ENCODE assay signal across 14 mouse cellular contexts in the genomic region with DNA sequence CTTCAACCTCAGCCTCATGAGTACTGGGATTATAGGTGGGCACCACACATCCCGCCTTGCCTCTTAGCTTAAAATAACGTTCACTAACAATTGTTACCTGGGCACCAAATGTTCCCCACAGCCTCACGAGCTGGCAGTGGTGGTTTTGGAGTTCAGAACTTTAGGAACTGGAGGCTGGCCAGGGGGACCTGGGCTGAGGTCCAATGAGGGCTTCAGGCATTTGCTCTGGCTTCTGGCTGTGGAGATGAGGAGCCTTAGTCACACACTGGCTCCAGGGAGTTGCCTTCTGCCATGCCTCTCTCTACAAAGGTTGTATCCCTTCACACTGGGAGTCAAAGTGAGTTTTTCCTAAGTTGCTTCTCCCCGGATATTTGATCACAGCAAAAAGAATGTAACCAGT. TPM values are rescaled to one million over a fixed set of nuclear protein-coding genes. Genes with fewer than 3 reads are reported as not detected.
DNase-seq lines count a peak whose midpoint lies in the region; ATAC-seq and TF ChIP-seq lines count a peak whose summit lies in the region.
"Had no signal": no experiment of that assay in that cellular context is flagged by ENCODE, and none has a peak within 500 bp of the region (broad histone marks: within the 10 kb centered on the region; RNA-seq: fewer than 3 reads in every experiment).

No protein-coding gene starts in this region.

- H3K9ac ChIP-seq in heart, embryonic 11.5 days (ENCODE audit: low read depth, low read length): no peak overlapping the region
- H3K9ac ChIP-seq in stomach, postnatal 0 days (ENCODE audit: low read length): 0 out of 2 replicates have a peak overlapping the region, but pooled peaks have one; percentile 13
- H3K9ac ChIP-seq: hindbrain, embryonic 15.5 days had no signal

- DNase-seq in heart, adult 11 months: peak; percentile 88
- DNase-seq in ovary, postnatal 36 days (ENCODE audit: low spot score): peak; percentile 20
- DNase-seq in ovary, adult 18-20 months (ENCODE audit: low spot score): no peak
- peak; percentile 49 to 52 for DNase-seq in heart, postnatal 36 days
- DNase-seq in stomach, postnatal 0 days (ENCODE audit: low spot score): no peak
- DNase-seq in kidney, postnatal 36 days: no peak
- DNase-seq: cerebellum, adult 11-12 months had no signal

- no peaks in the 10 kb centered on the region for H3K9me3 ChIP-seq in heart, embryonic 11.5 days (replicated peaks; ENCODE audit: control insufficient read depth, low read length)
- H3K9me3 ChIP-seq in stomach, postnatal 0 days (ENCODE audit: control insufficient read depth, low read length): no peaks in the 10 kb centered on the region
- H3K9me3 ChIP-seq: hindbrain, embryonic 15.5 days had no signal

- H3K36me3 ChIP-seq in heart, embryonic 11.5 days (ENCODE audit: control insufficient read depth, insufficient read depth, low read length): peaks cover 7% of the 10 kb centered on the region; the same call in 1 of the 2 replicates
- peaks cover 10% of the 10 kb centered on the region; the same call in 1 of the 2 replicates for H3K36me3 ChIP-seq in stomach, postnatal 0 days (ENCODE audit: control insufficient read depth, insufficient read depth, low read length)

- H3K27ac ChIP-seq in heart, embryonic 11.5 days (ENCODE audit: low read depth, low read length): no peak overlapping the region
- H3K27ac ChIP-seq in stomach, postnatal 0 days (replicated peaks): peak overlapping the region; percentile 63
- H3K27ac ChIP-seq: hindbrain, embryonic 15.5 days had no signal

- intact Hi-C loops in heart, postnatal 36 days (cut with DNase I): no loop called here

- H3K4me2 ChIP-seq in heart, embryonic 11.5 days: no peak overlapping the region
- no peak overlapping the region for H3K4me2 ChIP-seq in stomach, postnatal 0 days (replicated peaks; ENCODE audit: low read depth)
- H3K4me2 ChIP-seq: hindbrain, embryonic 15.5 days; midbrain, embryonic 11.5 days had no signal

- TF ChIP-seq CTCF in stomach, postnatal 0 days (IDR thresholded peaks at IDR 0.05; ENCODE audit: low read depth): no peak

- peaks cover 4% of the 10 kb centered on the region; the same call in 1 of the 2 replicates for H3K4me1 ChIP-seq in heart, embryonic 11.5 days (ENCODE audit: control insufficient read depth, insufficient read depth, low read length)
- no peaks in the 10 kb centered on the region for H3K4me1 ChIP-seq in stomach, postnatal 0 days (replicated peaks; ENCODE audit: control insufficient read depth, insufficient read depth)

- no peaks in the 10 kb centered on the region for H3K27me3 ChIP-seq in heart, embryonic 11.5 days (ENCODE audit: control insufficient read depth, insufficient read depth, low read length)
- H3K27me3 ChIP-seq in stomach, postnatal 0 days (ENCODE audit: control insufficient read depth, insufficient read depth, low read length): no peaks in the 10 kb centered on the region
- H3K27me3 ChIP-seq: hindbrain, embryonic 15.5 days had no signal

- TF ChIP-seq EP300 in stomach, postnatal 0 days (optimal IDR thresholded peaks at IDR 0.05): no peak

- WGBS in heart, embryonic 11.5 days (ENCODE audit: insufficient replicate concordance): 81% methylated on average over 4 of the region's 4 CpGs
- 54% methylated on average over 4 of the region's 4 CpGs for WGBS in stomach, postnatal 0 days

- H3K4me3 ChIP-seq in heart, embryonic 11.5 days (ENCODE audit: low read depth, low read length): no peak overlapping the region
- no peak overlapping the region for H3K4me3 ChIP-seq in stomach, postnatal 0 days (ENCODE audit: low read depth, low read length)
- H3K4me3 ChIP-seq: hindbrain, embryonic 15.5 days had no signal

- no peak for ATAC-seq in heart, embryonic 11.5 days (replicated peaks; ENCODE audit: insufficient number of reproducible peaks, low FRiP score, low TSS enrichment)
- ATAC-seq in stomach, postnatal 0 days (ENCODE audit: low FRiP score, low TSS enrichment): no peak
- no peak for ATAC-seq in activated CD4-positive, CD25-positive, alpha-beta regulatory T cell, adult 4 months

RNA-seq across cellular contexts. Expression of gene Naaa, which starts 4.6 kb away (rescaled TPM):
- polyA plus RNA-seq in heart, embryonic 11.5 days (2014; fragmentation: Nextera tagmentation; extraction: Ambion mirVana): 6.9 and 8.4 TPM in 2 replicates
- total RNA-seq in heart, postnatal 36 days (2021): 10 to 100 TPM; 12.2 to 13.3 TPM
- 16.4 and 17.0 TPM in 2 replicates for polyA plus RNA-seq in stomach, postnatal 0 days (2015; fragmentation: Nextera tagmentation; extraction: Ambion mirVana)
- 10 to 100 TPM in 1 of 2 experiments, 1 to 10 TPM in 1; 9.2 to 11.5 TPM for polyA plus RNA-seq in activated CD4-positive, CD25-positive, alpha-beta regulatory T cell, adult 4 months (2017; shearing (Covaris generic))

RNA-seq across cellular contexts. Expression of gene Ppef2, which starts 26.5 kb away (rescaled TPM):
- 0.26 TPM in 1 of 2 replicates, not detected in the other for polyA plus RNA-seq in heart, embryonic 11.5 days (2014; fragmentation: Nextera tagmentation; extraction: Ambion mirVana)
- not detected for total RNA-seq in heart, postnatal 36 days (2021)
- polyA plus RNA-seq in stomach, postnatal 0 days (2015; fragmentation: Nextera tagmentation; extraction: Ambion mirVana): 0.12 and 0.30 TPM in 2 replicates
- polyA plus RNA-seq in activated CD4-positive, CD25-positive, alpha-beta regulatory T cell, adult 4 months (2017; shearing (Covaris generic)): under 1 TPM; 0.15 to 0.34 TPM
- polyA plus RNA-seq: midbrain, embryonic 11.5 days had no signal

RNA-seq across cellular contexts. Expression of gene Sdad1, which starts 27.7 kb away (rescaled TPM):
- 24.7 and 30.5 TPM in 2 replicates for polyA plus RNA-seq in heart, embryonic 11.5 days (2014; fragmentation: Nextera tagmentation; extraction: Ambion mirVana)
- 10 to 100 TPM; 11.1 to 12.5 TPM for total RNA-seq in heart, postnatal 36 days (2021)
- 17.9 and 19.8 TPM in 2 replicates for polyA plus RNA-seq in stomach, postnatal 0 days (2015; fragmentation: Nextera tagmentation; extraction: Ambion mirVana)
- polyA plus RNA-seq in activated CD4-positive, CD25-positive, alpha-beta regulatory T cell, adult 4 months (2017; shearing (Covaris generic)): 10 to 100 TPM; 37.7 to 41.4 TPM

RNA-seq across cellular contexts. Expression of gene Cxcl9, which starts 45.3 kb away (rescaled TPM):
- polyA plus RNA-seq in heart, embryonic 11.5 days (2014; fragmentation: Nextera tagmentation; extraction: Ambion mirVana): not detected in 2 replicates
- total RNA-seq in heart, postnatal 36 days (2021): 1 to 10 TPM; 1.4 to 2.7 TPM
- polyA plus RNA-seq in stomach, postnatal 0 days (2015; fragmentation: Nextera tagmentation; extraction: Ambion mirVana): 0.11 TPM in 1 of 2 replicates, not detected in the other
- under 1 TPM in 1 of 2 experiments, not detected in 1; 0.20 TPM for polyA plus RNA-seq in activated CD4-positive, CD25-positive, alpha-beta regulatory T cell, adult 4 months (2017; shearing (Covaris generic))
- total RNA-seq: layer of hippocampus, adult 18-20 months had no signal
- polyA plus RNA-seq: hindbrain, embryonic 15.5 days; limb, embryonic 11.5 days; midbrain, embryonic 11.5 days; stomach, embryonic 14.5 days had no signal

RNA-seq across cellular contexts. Expression of gene Art3, which starts 49.1 kb away (rescaled TPM):
- 37.0 and 37.6 TPM in 2 replicates for polyA plus RNA-seq in heart, embryonic 11.5 days (2014; fragmentation: Nextera tagmentation; extraction: Ambion mirVana)
- total RNA-seq in heart, postnatal 36 days (2021): 100 to 1,000 TPM; 751 to 829 TPM
- polyA plus RNA-seq in stomach, postnatal 0 days (2015; fragmentation: Nextera tagmentation; extraction: Ambion mirVana): 11.9 and 13.5 TPM in 2 replicates
- 1 to 10 TPM; 7.7 to 9.8 TPM for polyA plus RNA-seq in activated CD4-positive, CD25-positive, alpha-beta regulatory T cell, adult 4 months (2017; shearing (Covaris generic))

Comparison
In these comparisons a context has a peak if more than half of its experiments do, and no peak if none do; other contexts are left out.
1. DNase-seq: peak in heart, adult 11 months (single experiment), ovary, postnatal 36 days (single experiment) and heart, postnatal 36 days (2 of 2); none in ovary, adult 18-20 months (single experiment), stomach, postnatal 0 days (single experiment) and kidney, postnatal 36 days (0 of 2).